Mouse (Mus musculus) spleen, adult 18-20 months (tissue): ENCODE data around the gene Carmil3.

Source experiments
- DNase-seq, 2 experiments: peaks; one replicate each; pipeline ENCODE4 v3.0.0; 2022; ENCODE audit warnings: mixed read lengths in 2 of 2

Gene Carmil3

DNA sequence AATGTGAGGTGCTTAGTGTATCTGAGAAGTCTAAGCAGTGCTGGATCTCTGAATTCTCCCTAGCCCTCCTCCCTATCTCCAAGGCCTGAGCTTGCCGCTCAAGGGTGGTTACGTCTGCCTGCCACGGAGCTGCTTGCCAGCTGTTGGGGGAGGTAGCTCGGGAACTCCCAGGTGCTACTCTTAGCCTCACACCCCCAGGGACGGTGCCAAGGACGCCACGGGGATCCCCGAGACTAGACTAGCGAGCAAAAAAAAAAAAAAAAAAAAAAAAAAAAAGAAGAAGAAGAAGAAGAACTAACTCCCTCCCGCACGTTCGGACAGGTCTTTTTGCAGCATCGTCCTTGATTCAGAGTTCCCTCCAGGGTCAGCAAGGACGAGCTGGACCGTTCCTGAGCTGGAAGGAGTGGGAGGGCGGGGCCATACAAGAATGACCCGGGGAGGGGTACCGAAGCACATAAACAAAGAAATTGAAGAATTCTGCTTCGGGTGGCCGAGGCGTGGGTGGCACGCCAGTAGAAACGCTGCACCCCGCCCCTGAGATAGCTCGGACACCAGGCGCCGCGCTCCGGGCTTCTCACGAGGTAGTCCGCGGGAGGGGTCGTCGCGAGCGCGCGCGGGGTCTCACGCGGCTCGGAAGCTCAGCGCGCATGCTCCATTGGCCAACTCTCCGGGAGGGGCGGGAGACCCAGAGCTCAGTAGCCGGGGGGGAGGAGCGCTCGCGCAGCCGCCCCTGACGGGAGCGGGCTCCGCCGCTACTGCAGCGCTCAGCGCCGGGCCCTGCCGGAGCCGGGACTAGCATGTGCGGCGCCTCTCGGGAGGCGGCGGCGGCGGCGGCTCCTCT, at the start of gene Carmil3:
Gene Carmil3 (plus strand): TSS at position 291 of the 841 bp plus-strand sequence.
- peak; percentile 38 to 64 for DNase-seq

DNA sequence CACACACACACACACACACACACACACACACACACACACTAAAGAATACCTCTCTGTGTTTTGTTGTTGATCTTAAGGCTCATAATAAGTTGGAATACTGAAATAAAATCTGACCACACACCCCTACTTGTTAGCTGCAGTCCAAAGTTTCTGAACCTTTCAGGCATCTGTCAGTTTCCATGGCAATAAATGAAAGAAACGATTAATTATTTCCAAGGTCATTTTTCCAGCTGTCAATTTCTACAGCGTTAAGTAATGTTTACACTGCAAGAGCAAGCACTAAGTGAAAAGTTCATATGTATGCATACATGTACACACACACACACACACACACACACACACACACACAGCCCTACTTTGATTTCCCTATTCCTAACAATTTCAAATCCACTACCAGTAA, 32.8 kb upstream of the Carmil3 start:
- no peak for DNase-seq

DNA sequence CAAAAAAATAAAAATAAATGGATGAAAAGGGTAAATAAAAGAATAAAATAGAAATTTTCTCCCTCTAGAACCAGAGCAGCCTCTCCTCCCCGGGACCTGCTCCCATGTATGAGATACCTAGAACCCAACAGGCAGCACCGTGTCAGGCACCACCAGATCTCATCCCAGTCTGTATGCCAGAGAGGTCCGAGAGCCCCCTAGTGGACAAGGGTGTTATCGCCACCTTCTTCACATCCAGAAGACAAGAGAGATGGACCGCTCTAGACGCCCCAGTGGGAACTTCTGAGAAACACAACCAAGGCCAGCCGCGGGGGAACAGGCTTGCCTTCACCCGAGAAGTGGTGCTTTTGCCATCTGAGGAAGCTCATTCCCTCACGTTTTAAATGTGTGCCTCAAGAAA, 32.2 kb upstream of the Carmil3 start:
- peak; percentile 34 to 71 for DNase-seq

DNA sequence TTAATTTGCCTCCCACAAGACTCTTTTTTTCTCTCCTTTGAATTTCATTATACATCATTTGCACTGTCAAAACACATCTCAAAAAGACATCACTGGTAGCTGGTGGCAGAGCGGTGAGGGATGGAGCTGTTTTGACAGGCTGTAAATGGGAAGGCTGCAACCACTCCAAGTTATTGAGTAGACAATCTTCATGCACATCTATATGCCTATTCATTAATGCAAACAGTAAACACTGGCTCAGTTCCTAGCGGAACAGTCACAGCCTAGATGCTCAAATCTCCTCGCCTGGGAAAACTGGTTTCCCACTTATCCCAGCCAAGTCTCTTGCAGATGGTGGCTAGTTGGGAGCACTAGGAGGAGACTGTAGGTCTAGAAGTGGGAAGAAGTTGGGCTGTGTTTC, 31.7 kb upstream of the Carmil3 start:
- no peak for DNase-seq

DNA sequence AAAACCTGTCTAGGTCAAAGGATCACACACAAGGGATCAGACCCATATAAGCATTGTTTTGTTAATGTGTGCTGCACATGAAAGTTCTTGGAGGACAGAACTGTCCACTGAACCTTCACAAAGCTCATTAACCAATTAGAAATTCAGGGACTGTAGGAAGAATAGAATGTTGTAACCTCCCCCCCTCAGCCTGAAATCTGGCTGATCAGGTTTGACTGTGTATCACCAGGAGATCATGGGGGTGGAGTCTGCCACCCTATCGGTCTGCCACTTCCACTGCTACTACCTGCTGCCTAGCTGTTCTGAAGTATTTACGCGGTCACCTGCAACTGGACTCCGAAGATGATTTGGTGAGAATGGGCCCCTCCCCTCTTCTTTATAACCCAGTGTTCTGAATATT, 30.7 kb upstream of the Carmil3 start:
- no peak for DNase-seq

DNA sequence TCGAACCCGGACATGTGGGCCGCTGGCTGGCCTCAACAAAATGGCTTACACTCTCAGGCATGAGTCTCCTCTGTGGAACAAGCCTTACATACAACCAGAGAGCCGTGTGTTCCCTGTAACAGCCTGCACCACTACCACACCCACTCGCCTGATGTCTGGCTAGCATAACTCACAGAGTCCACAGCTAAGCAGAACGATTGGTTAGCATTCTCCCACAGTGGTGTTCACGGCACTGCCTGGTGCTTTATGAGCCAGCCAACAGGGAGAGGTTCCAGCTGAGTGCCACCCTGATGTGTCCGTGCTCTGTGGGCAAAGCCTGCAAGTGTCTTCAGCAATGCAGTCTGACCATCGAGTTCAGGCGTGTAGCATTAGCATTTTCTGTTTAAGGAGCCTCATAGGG, 30.2 kb upstream of the Carmil3 start:
- no peak for DNase-seq

DNA sequence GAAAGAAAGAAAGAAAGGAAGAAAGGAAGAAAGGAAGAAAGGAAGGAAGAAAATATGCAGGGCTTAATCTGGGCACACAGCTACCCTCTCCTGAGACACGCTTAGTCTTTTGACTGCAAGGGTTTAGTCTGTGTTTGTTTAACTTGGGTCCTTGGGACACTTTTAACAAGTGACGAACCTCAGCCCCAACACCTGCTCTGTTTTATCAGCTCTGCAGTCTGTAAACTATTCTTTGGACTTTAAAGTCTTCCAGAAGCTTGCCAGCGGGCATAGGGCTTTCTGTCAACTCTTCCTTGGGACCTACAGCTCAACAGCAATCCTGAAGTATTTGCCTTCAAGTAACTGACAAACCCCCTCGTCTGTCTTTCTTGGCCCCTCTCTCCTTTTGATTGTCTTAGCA, 28.7 kb upstream of the Carmil3 start:
- DNase-seq, result no peak

DNA sequence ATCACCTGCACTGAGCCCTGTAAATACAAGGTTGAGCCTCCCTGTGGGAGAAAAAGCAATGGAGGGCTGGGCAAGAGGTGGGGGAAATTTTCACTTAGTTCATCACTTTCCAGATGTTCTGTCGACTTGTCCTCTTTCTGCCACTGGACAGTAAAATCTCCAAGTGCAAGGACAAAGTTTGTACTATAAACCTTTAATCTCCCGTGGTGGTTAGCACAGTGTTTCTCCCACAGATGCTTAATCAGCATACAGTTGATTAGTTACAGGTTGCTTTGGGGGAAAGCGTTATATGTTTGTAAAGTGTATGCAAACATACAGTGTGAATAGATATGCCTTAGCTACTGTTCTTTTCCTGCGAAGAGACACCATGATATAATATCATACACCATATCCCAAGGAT, 24.0 kb upstream of the Carmil3 start:
- DNase-seq, result no peak

DNA sequence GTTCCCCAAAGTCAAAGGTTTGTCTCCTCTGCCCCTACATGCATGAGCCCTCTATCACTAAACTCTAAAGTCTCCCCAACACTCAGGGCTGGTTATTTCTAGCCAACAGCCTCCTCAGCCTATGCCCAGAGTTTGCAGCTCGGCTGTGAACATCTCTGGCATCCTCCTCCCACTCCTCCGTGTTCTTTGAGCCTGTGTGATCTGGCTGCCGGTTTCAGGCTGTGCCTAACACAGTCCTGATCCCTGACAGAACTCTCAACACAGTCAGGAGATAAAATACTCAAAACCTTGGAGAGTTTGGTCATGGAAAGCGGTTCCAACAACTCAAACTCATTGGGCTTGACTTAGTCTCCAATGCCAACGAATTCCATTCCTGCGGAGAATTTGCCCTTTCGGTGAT, 23.3 kb upstream of the Carmil3 start:
- no peak for DNase-seq

DNA sequence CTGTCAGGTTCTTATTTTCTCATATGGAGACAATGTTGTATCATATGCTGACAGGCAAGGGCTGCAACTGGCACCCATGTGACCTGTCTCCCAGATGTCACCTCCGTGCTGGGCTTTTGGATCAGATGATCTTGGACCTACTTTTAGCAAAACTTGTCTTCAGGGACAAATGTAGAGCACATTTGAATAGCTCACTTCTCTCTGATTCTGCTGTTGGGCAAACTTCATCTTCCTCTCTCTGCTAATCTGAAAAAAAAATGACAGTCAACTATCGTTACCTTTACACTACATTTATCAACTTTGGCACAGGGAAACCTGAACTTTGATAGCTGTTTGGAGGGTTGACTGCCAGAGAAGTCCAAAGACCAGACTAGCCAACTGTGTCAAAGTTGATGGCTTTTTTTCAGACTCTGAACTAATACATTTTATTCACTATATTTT, 22.1 kb upstream of the Carmil3 start:
- no peak for DNase-seq

DNA sequence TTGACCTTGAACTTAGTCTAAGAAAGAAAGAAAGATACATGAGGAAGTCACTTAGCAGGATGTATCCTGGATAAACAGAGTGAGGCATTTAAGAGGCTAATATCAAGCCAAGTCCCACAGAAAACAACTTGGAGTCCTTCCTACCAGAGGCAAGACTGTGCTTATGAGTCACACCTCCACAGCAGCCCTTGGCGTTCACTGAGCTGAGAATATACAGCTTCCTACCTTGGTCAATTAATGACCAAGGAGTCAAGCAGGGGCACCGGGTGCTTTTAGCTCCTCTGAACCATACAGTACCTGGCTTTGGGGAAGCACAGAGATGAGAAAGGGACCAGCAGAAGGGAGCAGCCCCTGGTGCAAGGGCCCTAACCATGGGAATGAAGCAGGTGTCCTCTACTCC, 21.4 kb upstream of the Carmil3 start:
- no peak for DNase-seq

DNA sequence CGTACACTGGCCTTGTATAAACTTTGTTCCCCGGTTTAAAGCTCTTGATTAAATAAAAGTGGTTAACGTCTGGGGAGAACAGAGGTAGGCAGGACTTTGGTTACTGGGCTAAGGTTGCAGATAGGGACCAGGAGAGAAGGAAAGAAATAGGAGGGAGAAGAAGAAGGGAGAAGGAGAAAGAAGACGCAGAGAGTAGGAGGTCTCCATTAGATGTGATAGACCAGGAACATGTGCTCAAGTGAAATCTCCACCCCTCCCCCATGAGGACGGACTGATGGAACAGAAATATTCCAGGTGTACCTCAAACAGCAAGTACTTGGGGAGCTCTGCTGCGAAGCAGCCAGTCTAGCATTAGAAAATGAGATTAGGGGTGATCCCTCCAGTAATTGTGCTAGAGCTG, 20.6 kb upstream of the Carmil3 start:
- no peak for DNase-seq

DNA sequence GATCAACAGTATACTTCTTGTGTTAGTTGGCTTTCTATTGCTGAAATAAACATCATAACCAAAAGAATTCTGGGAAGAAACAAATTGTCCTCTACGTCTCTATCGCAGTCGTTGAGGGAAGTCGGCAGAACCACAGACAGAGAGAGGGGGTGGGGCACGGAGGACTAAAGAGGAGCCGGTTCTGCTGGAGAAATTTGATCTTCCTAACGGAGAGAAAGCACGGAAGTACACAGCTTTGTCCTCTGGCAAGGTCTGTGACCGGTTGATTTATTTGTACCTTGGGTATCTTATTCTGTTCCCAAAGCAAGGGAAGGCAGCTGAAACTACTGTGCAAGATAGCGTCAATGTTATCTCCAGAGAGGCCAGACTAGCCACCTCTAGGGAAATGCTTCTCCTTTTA, 19.6 kb upstream of the Carmil3 start:
- DNase-seq, result no peak

DNA sequence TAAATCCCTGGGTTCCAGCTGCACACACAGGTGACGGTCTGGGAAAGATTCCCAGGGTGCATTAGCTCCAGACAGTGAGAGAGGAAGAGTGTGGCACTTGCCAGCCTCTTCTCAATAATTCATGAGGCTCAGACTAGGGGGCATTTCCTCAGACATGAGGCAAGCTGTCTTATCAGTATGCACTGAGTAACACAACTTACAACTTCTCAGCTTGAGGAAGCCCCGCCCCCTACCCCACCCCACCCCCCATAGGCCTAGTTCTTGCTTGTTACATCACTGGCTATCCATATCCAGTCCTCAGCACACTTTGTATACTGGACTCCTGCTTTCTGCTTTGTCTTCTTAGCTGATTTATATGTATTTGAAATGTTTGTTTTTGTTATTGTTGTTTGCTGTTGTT, 14.8 kb upstream of the Carmil3 start:
- no peak for DNase-seq

DNA sequence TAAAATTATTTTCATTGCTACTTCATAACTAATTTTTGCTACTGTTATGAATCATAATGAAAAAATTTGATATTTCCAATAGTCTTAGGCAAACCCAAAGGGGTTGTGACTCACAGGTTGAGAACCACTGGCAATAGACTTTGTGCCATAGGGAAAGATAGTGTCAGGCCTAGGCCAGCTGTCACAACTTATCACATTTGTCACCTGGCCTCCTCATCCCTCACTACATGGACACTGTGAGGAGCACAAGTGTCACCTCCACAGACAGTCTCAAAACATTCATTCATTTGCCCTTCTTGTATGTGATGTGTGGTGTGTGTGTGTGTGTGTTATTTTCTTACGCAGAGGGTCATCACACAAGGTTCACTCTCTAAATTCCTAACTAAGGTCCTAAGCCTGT, 13.0 kb upstream of the Carmil3 start:
- no peak for DNase-seq

DNA sequence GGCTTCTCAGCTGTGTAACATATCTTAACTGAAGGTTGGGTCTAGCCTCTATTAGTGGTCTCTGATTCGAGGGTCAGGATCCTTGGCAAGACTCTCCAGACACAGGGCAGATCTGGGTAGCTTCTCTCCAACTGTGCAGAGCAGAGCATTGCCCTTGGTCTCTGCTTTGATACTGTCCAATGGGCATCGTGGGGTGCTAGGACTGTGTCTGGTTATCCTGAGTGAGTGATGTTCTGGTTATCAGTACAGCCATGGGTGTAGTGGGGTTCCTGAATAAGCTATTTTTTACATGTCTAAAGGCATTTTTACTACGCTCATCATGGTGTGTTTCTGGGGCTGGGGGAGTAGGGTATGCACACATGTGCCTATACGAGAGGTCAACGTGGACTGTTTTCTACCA, 12.6 kb upstream of the Carmil3 start:
- DNase-seq, result no peak

DNA sequence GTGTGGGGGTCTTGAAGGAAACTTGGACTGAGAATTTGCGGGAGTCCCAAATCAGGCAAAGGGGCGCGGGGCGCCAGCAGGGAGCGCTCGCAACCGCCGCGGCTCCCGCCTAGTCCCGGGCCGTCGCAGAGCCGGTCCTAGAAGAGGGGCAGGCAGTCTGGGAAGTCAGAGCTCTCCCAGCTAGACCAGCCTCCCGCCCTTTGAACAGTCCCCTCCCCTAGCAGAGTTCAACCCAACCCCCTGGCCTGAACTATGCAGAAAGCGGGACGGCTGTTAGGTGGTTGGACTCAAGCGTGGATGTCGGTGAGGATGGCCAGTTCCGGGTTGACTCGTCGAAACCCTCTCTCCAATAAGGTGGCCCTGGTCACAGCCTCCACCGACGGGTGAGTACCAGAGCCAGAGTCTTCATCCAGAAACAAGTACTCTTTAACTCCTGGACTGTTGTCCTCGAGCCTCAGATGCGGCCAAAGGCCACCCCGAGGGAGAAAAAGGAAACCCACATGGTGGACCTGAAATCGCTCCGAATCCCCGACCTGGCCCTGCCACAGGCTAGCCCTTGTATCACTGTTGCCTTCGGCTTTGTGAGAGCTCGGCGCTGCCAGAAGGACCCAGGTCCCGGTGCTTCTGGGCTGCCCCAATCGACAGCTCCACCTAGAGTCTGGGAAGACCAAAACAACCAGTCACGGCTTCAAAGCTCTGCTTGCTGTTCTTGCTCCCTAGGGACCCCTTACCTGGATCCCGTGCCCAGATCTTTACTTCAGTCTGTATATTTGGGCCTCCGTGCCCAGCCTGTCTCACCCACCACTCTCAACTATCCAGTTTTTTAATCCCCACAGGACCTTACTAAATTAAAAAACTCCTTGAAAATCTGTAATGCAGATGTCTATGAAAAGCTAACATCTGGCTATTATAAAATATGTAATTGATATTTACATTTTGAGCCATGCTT, 11.5 kb upstream of the Carmil3 start, which contains the start of gene Dhrs4:
Gene Dhrs4 (plus strand): TSS at position 108 of the 949 bp plus-strand sequence.
- DNase-seq, result peak; percentile 68 to 73

DNA sequence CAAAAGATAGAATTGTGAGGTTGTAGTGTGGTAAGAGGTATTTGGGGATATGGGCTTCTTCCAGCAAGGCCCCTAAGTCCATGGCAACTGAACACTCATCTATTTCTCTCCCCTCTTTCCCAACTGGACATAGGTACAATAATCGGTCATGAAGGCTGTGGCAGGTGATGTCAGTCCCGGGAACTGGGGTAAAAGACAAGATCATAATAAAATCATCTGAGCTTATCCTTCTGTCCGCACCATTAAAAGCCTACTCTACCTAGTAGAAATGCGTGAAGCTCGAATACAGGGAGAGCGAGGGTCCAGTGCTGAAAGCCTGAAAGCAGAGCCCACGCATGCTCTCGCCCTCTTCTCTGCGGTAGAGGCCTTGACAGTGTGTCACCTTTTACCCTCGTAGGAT, 10.8 kb upstream of the Carmil3 start:
- no peak for DNase-seq

DNA sequence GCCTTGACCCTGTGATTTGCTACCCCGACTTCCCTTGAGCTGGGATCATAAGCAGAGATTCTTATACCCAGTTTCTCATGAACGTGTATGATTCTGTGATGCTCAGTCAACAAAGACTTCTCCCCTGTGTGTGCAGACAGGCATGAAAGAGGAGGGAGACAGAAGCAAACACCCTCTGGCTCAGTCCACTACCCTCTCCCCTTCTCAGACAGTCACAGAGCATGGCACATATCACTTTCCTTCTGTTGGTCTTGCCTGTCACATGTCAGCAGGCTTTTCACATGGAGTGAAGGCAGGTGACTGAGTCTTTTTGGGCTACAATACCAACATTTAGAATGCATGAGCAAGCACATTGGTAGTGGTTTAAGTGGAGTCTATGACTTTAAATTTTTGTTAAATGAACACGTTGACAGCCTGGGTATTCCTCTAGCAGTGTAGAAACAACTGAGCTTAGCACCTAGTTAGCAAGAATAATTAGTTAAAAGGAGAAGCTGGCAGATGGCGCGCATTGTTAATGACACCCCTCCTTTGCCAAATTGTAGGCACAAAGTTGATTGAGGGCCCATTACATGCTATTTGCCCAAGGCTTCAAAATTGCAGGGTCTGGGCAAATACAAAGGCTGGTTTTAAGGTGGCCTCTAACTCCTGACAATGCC, 5.9 kb upstream of the Carmil3 start:
- DNase-seq, result no peak

DNA sequence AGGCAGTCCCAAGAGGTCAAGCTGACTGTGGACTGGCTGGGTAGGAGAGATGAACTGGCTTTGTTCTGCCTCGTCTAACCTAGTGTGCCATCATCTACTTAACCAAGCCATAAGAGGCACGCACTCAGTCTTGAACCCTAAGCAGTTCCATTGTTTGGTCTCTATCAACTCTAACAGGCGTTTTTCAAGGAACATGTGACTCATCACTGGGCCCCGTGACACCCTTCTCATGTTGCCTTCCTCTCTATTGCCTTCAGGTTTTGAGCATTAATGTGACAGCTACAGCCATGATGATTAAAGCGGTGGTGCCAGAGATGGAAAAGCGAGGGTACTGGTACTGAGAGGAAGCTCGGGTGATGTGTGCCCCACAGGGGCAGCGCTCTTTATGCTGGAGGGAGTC, 3.6 kb upstream of the Carmil3 start:
- no peak for DNase-seq

DNA sequence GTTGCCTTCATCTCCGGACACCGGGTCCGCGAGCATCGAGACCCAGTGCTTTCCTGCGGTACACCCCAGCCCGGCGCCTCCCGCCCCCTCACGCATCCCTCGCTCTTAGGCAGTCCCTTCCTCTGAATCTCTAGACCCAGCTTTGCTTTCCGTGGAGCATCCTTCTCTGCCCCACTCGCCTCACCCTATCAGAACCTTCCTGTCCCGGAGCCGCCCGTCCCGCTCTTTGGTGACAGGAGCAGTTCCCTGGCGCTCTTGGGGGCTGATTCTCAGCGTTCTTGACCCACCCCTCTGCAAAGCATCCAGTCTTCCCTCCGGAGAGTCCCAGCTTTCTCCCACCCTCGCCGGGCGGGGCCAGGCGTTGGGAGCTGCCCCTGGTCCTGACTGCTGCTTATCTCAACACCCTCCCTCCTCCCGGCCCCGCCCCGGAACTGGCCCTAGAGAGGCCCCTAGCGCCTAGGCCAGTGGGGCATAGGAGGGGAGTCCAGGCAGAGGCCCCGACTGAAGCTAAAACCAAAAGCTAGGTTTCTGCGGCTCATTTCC, 911 bp downstream of the Carmil3 start:
- peak; percentile 27 to 46 for DNase-seq

DNA sequence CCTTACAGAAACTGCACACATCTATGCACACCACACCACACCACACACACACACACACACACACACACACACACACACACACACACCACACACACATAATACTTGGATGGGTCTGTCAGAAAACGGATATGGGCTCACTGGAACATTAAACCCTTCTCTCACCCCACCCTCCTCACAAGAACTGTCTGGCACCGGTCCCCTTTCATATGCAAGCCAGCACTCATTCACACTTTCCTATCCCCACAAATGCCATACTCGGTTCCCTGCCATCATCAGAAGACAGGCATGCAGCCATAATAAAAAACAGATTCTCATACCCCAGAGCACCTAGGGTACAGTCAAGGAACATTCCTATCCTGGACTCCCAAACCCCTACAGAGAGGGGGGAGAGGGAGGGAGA, 1.7 kb downstream of the Carmil3 start:
- no peak for DNase-seq
